In genomic region chr6:148391286-148391685, GRCm38 (mm10) we compare ENCODE assay signal across 9 mouse cellular contexts. TPM values are rescaled to one million over a fixed set of nuclear protein-coding genes. Genes with fewer than 3 reads are reported as not detected.
DNase-seq lines count a peak whose midpoint lies in the region; ATAC-seq and TF ChIP-seq lines count a peak whose summit lies in the region.
"Had no signal": no experiment of that assay in that cellular context is flagged by ENCODE, and none has a peak within 500 bp of the region (broad histone marks: within the 10 kb centered on the region; RNA-seq: fewer than 3 reads in every experiment).

No protein-coding gene starts in this region.

- H3K4me2 ChIP-seq in hindbrain, postnatal 0 days (ENCODE audit: low read depth, low read length): no peak overlapping the region

- peak; percentile 28 for DNase-seq in adrenal gland, adult 2 months
- no peak for DNase-seq in adrenal gland, postnatal 4 days (ENCODE audit: low spot score in 2 of 2)
- peak; percentile 18 for DNase-seq in hindbrain, postnatal 0 days (ENCODE audit: low spot score)
- no peak for DNase-seq in lung, adult 2 months
- DNase-seq in embryo, embryonic 10.5 days (ENCODE audit: low spot score): no peak
- DNase-seq in cerebellum, postnatal 4 days (ENCODE audit: low spot score in 2 of 2): no peak

- H3K36me3 ChIP-seq in hindbrain, postnatal 0 days (ENCODE audit: insufficient read depth, low read length): no peaks in the 10 kb centered on the region

- no peak for ATAC-seq in hindbrain, postnatal 0 days
- no peak for ATAC-seq in activated CD4-positive, CD25-positive, alpha-beta regulatory T cell, adult 4 months

- peaks cover 4% of the 10 kb centered on the region for H3K4me1 ChIP-seq in embryonic fibroblast, embryonic 13.5 days (ENCODE audit: control insufficient read depth, insufficient read depth, low read length)
- peaks cover 14% of the 10 kb centered on the region for H3K4me1 ChIP-seq in hindbrain, postnatal 0 days (ENCODE audit: insufficient read depth, low read length)
- peaks cover 19% of the 10 kb centered on the region for H3K4me1 ChIP-seq in lung, adult 2 months (ENCODE audit: control insufficient read depth, insufficient read depth, low read length)

- 59% methylated on average over 7 of the region's 7 CpGs for WGBS in hindbrain, postnatal 0 days
- WGBS in lung, adult 2 months: 40% methylated on average over 7 of the region's 7 CpGs

- peak; percentile 13; the same call in 1 of the 2 replicates for TF ChIP-seq CTCF in embryonic fibroblast, embryonic 13.5 days (IDR thresholded peaks at IDR 0.05; ENCODE audit: borderline replicate concordance, insufficient read depth, low read length)
- peak; percentile 26; the same call in 1 of the 2 replicates for TF ChIP-seq CTCF in hindbrain, postnatal 0 days (IDR thresholded peaks at IDR 0.05; ENCODE audit: low read depth)
- TF ChIP-seq CTCF in lung, adult 2 months (IDR thresholded peaks at IDR 0.05; ENCODE audit: insufficient read depth, low read length): peak; percentile 58; the same call in 1 of the 2 replicates

- H3K27ac ChIP-seq in embryonic fibroblast, embryonic 13.5 days (ENCODE audit: insufficient read depth, low read length): no peak overlapping the region
- peak overlapping the region; percentile 45; the same call in 1 of the 2 replicates for H3K27ac ChIP-seq in hindbrain, postnatal 0 days

- no peak for TF ChIP-seq POLR2A in embryonic fibroblast, embryonic 13.5 days (IDR thresholded peaks at IDR 0.05; ENCODE audit: low read depth, low read length)
- no peak for TF ChIP-seq POLR2A in lung, adult 2 months (IDR thresholded peaks at IDR 0.05; ENCODE audit: borderline replicate concordance, extremely low read depth, low read depth, low read length)

- H3K27me3 ChIP-seq in hindbrain, postnatal 0 days (ENCODE audit: insufficient read depth, low read length): no peaks in the 10 kb centered on the region

- H3K9me3 ChIP-seq in hindbrain, postnatal 0 days (ENCODE audit: low read length): no peaks in the 10 kb centered on the region

- no peak overlapping the region for H3K4me3 ChIP-seq in embryonic fibroblast, embryonic 13.5 days (ENCODE audit: insufficient read depth, low read length)
- H3K4me3 ChIP-seq in hindbrain, postnatal 0 days (ENCODE audit: low read length): no peak overlapping the region
- no peak overlapping the region for H3K4me3 ChIP-seq in lung, adult 2 months (replicated peaks; ENCODE audit: extremely low read depth, low read depth, low read length)
- H3K4me3 ChIP-seq: myocyte had no signal

- H3K9ac ChIP-seq in hindbrain, postnatal 0 days (replicated peaks; ENCODE audit: low read length): no peak overlapping the region

RNA-seq across cellular contexts. Expression of gene Tmtc1, which starts 52.9 kb away (rescaled TPM):
- 10 to 100 TPM in 1 of 2 experiments, 1 to 10 TPM in 1; 9.8 to 14.3 TPM for total RNA-seq in adrenal gland, adult 2 months (2021)
- 4.0 and 6.4 TPM in 2 replicates for polyA plus RNA-seq in adrenal gland, adult 2 months (2012; rRNA removed)
- total RNA-seq in adrenal gland, postnatal 4 days (2021): 10 to 100 TPM; 10.2 to 12.4 TPM
- polyA plus RNA-seq in embryonic fibroblast, embryonic 13.5 days (2011; ENCODE audit: insufficient read length, low read depth, missing spikeins): 5.7 and 6.5 TPM in 2 replicates
- 35.1 and 45.4 TPM in 2 replicates for total RNA-seq in hindbrain, postnatal 0 days (2014; rRNA removed)
- 2.4 and 3.0 TPM in 2 replicates for polyA plus RNA-seq in hindbrain, postnatal 0 days (2015; fragmentation: Nextera tagmentation; extraction: Ambion mirVana)
- polyA plus RNA-seq in lung, adult 2 months (2012; rRNA removed): 41.0 and 46.3 TPM in 2 replicates
- under 1 TPM in 1 of 2 experiments, not detected in 1; 0.08 TPM for polyA plus RNA-seq in activated CD4-positive, CD25-positive, alpha-beta regulatory T cell, adult 4 months (2017; shearing (Covaris generic))

Comparison
In these comparisons a context has a peak if more than half of its experiments do, and no peak if none do; other contexts are left out.
1. DNase-seq: peak in adrenal gland, adult 2 months (single experiment) and hindbrain, postnatal 0 days (single experiment); none in adrenal gland, postnatal 4 days (0 of 2), lung, adult 2 months (single experiment), embryo, embryonic 10.5 days (single experiment) and cerebellum, postnatal 4 days (0 of 2).
2. Peak in every context shown above with its lines, with median percentiles within 50 percentile points of each other: CTCF ChIP-seq.